Comparison of ENCODE assay signal across 9 mouse cellular contexts in genomic region chr8:84042948-84043342, GRCm38 (mm10). TPM values are rescaled to one million over a fixed set of nuclear protein-coding genes. Genes with fewer than 3 reads are reported as not detected.
A peak's percentile ranks its signal among the peaks of the same experiment; 100 is the strongest.
DNase-seq lines count a peak whose midpoint lies in the region; ATAC-seq and TF ChIP-seq lines count a peak whose summit lies in the region.
"Had no signal": no experiment of that assay in that cellular context is flagged by ENCODE, and none has a peak within 500 bp of the region (broad histone marks: within the 10 kb centered on the region; RNA-seq: fewer than 3 reads in every experiment).

No protein-coding gene starts in this region.

- H3K27me3 ChIP-seq in embryonic facial prominence, embryonic 13.5 days, result peaks cover 71% of the 10 kb centered on the region
- peaks cover 45% of the 10 kb centered on the region for H3K27me3 ChIP-seq in hindbrain, embryonic 16.5 days (replicated peaks; ENCODE audit: control insufficient read depth, insufficient read depth, low read length)
- H3K27me3 ChIP-seq in midbrain, postnatal 0 days (ENCODE audit: insufficient read depth, low read length), result peaks cover 45% of the 10 kb centered on the region

- intact Hi-C loops in left cerebral cortex, postnatal 4 days (cut with DNase I), result no loop called here
- intact Hi-C loops in left cerebral cortex, adult 2 months (cut with DNase I), result loop anchor here (5.0 kb wide), 1 partner anchor 129 kb away; no protein-coding TSS in a partner anchor
- intact Hi-C loops in left cerebral cortex, postnatal 10 days (cut with DNase I), result no loop called here

- peak; percentile 77 for DNase-seq in left cerebral cortex, postnatal 4 days
- no peak for DNase-seq in left cerebral cortex, adult 2 months (ENCODE audit: extremely low spot score in 1 of 2, low spot score in 2 of 2)
- DNase-seq in midbrain, postnatal 0 days (ENCODE audit: low spot score), result peak; percentile 36
- no peak for DNase-seq in retina, postnatal 1 day
- DNase-seq in left cerebral cortex, postnatal 10 days (ENCODE audit: extremely low spot score in 1 of 2, low spot score in 2 of 2), result no peak

- 35% methylated on average over 12 of the region's 12 CpGs for WGBS in embryonic facial prominence, embryonic 13.5 days
- 22% methylated on average over 12 of the region's 12 CpGs for WGBS in hindbrain, embryonic 16.5 days
- WGBS in midbrain, postnatal 0 days, result 45% methylated on average over 12 of the region's 12 CpGs

- no peaks in the 10 kb centered on the region for H3K36me3 ChIP-seq in embryonic facial prominence, embryonic 13.5 days
- no peaks in the 10 kb centered on the region for H3K36me3 ChIP-seq in hindbrain, embryonic 16.5 days (ENCODE audit: control insufficient read depth, insufficient read depth, low read length)
- H3K36me3 ChIP-seq in midbrain, postnatal 0 days (ENCODE audit: insufficient read depth, low read length), result no peaks in the 10 kb centered on the region

- peak overlapping the region; percentile 71 for H3K4me2 ChIP-seq in embryonic facial prominence, embryonic 13.5 days
- H3K4me2 ChIP-seq in hindbrain, embryonic 16.5 days (ENCODE audit: low read length), result peak overlapping the region; percentile 72
- no peak overlapping the region for H3K4me2 ChIP-seq in midbrain, postnatal 0 days (ENCODE audit: low read depth, low read length, poor library complexity, severe bottlenecking)

- H3K4me1 ChIP-seq in embryonic facial prominence, embryonic 13.5 days, result peaks cover 20% of the 10 kb centered on the region
- peaks cover 12% of the 10 kb centered on the region for H3K4me1 ChIP-seq in hindbrain, embryonic 16.5 days (ENCODE audit: control insufficient read depth, insufficient read depth, low read depth, low read length)
- H3K4me1 ChIP-seq in midbrain, postnatal 0 days (ENCODE audit: insufficient read depth, low read length), result peaks cover 4% of the 10 kb centered on the region; the same call in 1 of the 2 replicates

- TF ChIP-seq CTCF in left cerebral cortex, adult 2 months (IDR thresholded peaks at IDR 0.05), result no peak
- TF ChIP-seq CTCF in midbrain, postnatal 0 days (IDR thresholded peaks at IDR 0.05), result no peak

- no peaks in the 10 kb centered on the region for H3K9me3 ChIP-seq in embryonic facial prominence, embryonic 13.5 days
- no peaks in the 10 kb centered on the region for H3K9me3 ChIP-seq in hindbrain, embryonic 16.5 days (ENCODE audit: control insufficient read depth, low read length)
- H3K9me3 ChIP-seq in midbrain, postnatal 0 days (ENCODE audit: low read length), result no peaks in the 10 kb centered on the region

- no peak overlapping the region for H3K9ac ChIP-seq in embryonic facial prominence, embryonic 13.5 days
- H3K9ac ChIP-seq in hindbrain, embryonic 16.5 days (ENCODE audit: low read depth, low read length), result no peak overlapping the region
- H3K9ac ChIP-seq in midbrain, postnatal 0 days (replicated peaks; ENCODE audit: low read length, poor library complexity, severe bottlenecking), result no peak overlapping the region

- no peak overlapping the region for H3K27ac ChIP-seq in left cerebral cortex, adult 2 months
- H3K27ac ChIP-seq in embryonic facial prominence, embryonic 13.5 days, result no peak overlapping the region
- no peak overlapping the region for H3K27ac ChIP-seq in hindbrain, embryonic 16.5 days (ENCODE audit: low read depth, low read length)
- H3K27ac ChIP-seq in midbrain, postnatal 0 days (ENCODE audit: low read depth, low read length), result no peak overlapping the region
- H3K27ac ChIP-seq: macrophage had no signal

- no peak for ATAC-seq in embryonic facial prominence, embryonic 13.5 days (ENCODE audit: insufficient number of reproducible peaks, insufficient read depth, low FRiP score, low TSS enrichment, low read depth)
- ATAC-seq in hindbrain, embryonic 16.5 days, result peak; percentile 55; the same call in 1 of the 2 replicates
- ATAC-seq in midbrain, postnatal 0 days (ENCODE audit: low FRiP score), result no peak
- ATAC-seq in CD4-positive, CD25-positive, alpha-beta regulatory T cell, adult 4 months, result no peak

- no peak overlapping the region for H3K4me3 ChIP-seq in left cerebral cortex, adult 2 months
- peak overlapping the region; percentile 42; the same call in 1 of the 2 replicates for H3K4me3 ChIP-seq in embryonic facial prominence, embryonic 13.5 days
- peak overlapping the region; percentile 36; the same call in 1 of the 2 replicates for H3K4me3 ChIP-seq in hindbrain, embryonic 16.5 days (ENCODE audit: low read length)
- H3K4me3 ChIP-seq in midbrain, postnatal 0 days (ENCODE audit: low read depth, low read length), result no peak overlapping the region

RNA-seq across cellular contexts. Expression of gene Il27ra, which starts 0.6 kb away (rescaled TPM):
- 1 to 10 TPM; 1.5 to 1.6 TPM for total RNA-seq in left cerebral cortex, postnatal 4 days (2021)
- total RNA-seq in left cerebral cortex, adult 2 months (2021), result under 1 TPM; 0.23 to 0.41 TPM
- polyA plus RNA-seq in embryonic facial prominence, embryonic 13.5 days (2015; fragmentation: Nextera tagmentation; extraction: Ambion mirVana), result 0.66 and 1.0 TPM in 2 replicates
- polyA plus RNA-seq in hindbrain, embryonic 16.5 days (2015; fragmentation: Nextera tagmentation; extraction: Ambion mirVana), result 0.55 and 0.71 TPM in 2 replicates
- 0.71 and 1.1 TPM in 2 replicates for total RNA-seq in midbrain, postnatal 0 days (2014; rRNA removed)
- 0.21 and 0.29 TPM in 2 replicates for polyA plus RNA-seq in midbrain, postnatal 0 days (2015; fragmentation: Nextera tagmentation; extraction: Ambion mirVana)
- 100 to 1,000 TPM; 261 to 389 TPM for polyA plus RNA-seq in CD4-positive, CD25-positive, alpha-beta regulatory T cell, adult 4 months (2017; shearing (Covaris generic))
- total RNA-seq in left cerebral cortex, postnatal 10 days (2021), result 1 to 10 TPM in 1 of 2 experiments, under 1 TPM in 1; 0.86 to 1.0 TPM

RNA-seq across cellular contexts. Expression of gene Rln3, which starts 1.9 kb away (rescaled TPM):
- total RNA-seq in left cerebral cortex, postnatal 4 days (2021), result not detected
- not detected for total RNA-seq in left cerebral cortex, adult 2 months (2021)
- not detected in 2 replicates for polyA plus RNA-seq in embryonic facial prominence, embryonic 13.5 days (2015; fragmentation: Nextera tagmentation; extraction: Ambion mirVana)
- 1.8 TPM in 2 replicates for polyA plus RNA-seq in hindbrain, embryonic 16.5 days (2015; fragmentation: Nextera tagmentation; extraction: Ambion mirVana)
- total RNA-seq in midbrain, postnatal 0 days (2014; rRNA removed), result 2.3 and 2.7 TPM in 2 replicates
- 1.3 and 2.3 TPM in 2 replicates for polyA plus RNA-seq in midbrain, postnatal 0 days (2015; fragmentation: Nextera tagmentation; extraction: Ambion mirVana)
- polyA plus RNA-seq in CD4-positive, CD25-positive, alpha-beta regulatory T cell, adult 4 months (2017; shearing (Covaris generic)), result 10 to 100 TPM; 45.1 to 59.1 TPM
- total RNA-seq in left cerebral cortex, postnatal 10 days (2021), result not detected
- polyA plus RNA-seq: macrophage had no signal

RNA-seq across cellular contexts. Expression of gene Palm3, which starts 21.7 kb away (rescaled TPM):
- total RNA-seq in left cerebral cortex, postnatal 4 days (2021), result 10 to 100 TPM; 13.2 to 15.5 TPM
- total RNA-seq in left cerebral cortex, adult 2 months (2021), result 1 to 10 TPM; 2.2 to 2.7 TPM
- polyA plus RNA-seq in embryonic facial prominence, embryonic 13.5 days (2015; fragmentation: Nextera tagmentation; extraction: Ambion mirVana), result 6.9 and 8.5 TPM in 2 replicates
- 9.6 and 11.3 TPM in 2 replicates for polyA plus RNA-seq in hindbrain, embryonic 16.5 days (2015; fragmentation: Nextera tagmentation; extraction: Ambion mirVana)
- total RNA-seq in midbrain, postnatal 0 days (2014; rRNA removed), result 5.1 and 8.0 TPM in 2 replicates
- polyA plus RNA-seq in midbrain, postnatal 0 days (2015; fragmentation: Nextera tagmentation; extraction: Ambion mirVana), result 4.4 and 4.9 TPM in 2 replicates
- 1 to 10 TPM; 2.0 to 2.9 TPM for polyA plus RNA-seq in CD4-positive, CD25-positive, alpha-beta regulatory T cell, adult 4 months (2017; shearing (Covaris generic))
- 10 to 100 TPM in 1 of 2 experiments, 1 to 10 TPM in 1; 9.2 to 11.3 TPM for total RNA-seq in left cerebral cortex, postnatal 10 days (2021)

RNA-seq across cellular contexts. Expression of gene Gm10643, which starts 22.0 kb away (rescaled TPM):
- 1 to 10 TPM; 3.3 to 4.0 TPM for total RNA-seq in left cerebral cortex, postnatal 4 days (2021)
- 1 to 10 TPM; 2.8 to 3.5 TPM for total RNA-seq in left cerebral cortex, adult 2 months (2021)
- polyA plus RNA-seq in embryonic facial prominence, embryonic 13.5 days (2015; fragmentation: Nextera tagmentation; extraction: Ambion mirVana), result 1.6 and 2.0 TPM in 2 replicates
- 1.6 and 1.7 TPM in 2 replicates for polyA plus RNA-seq in hindbrain, embryonic 16.5 days (2015; fragmentation: Nextera tagmentation; extraction: Ambion mirVana)
- 2.2 and 3.0 TPM in 2 replicates for total RNA-seq in midbrain, postnatal 0 days (2014; rRNA removed)
- 1.6 and 1.7 TPM in 2 replicates for polyA plus RNA-seq in midbrain, postnatal 0 days (2015; fragmentation: Nextera tagmentation; extraction: Ambion mirVana)
- polyA plus RNA-seq in CD4-positive, CD25-positive, alpha-beta regulatory T cell, adult 4 months (2017; shearing (Covaris generic)), result 1 to 10 TPM; 1.2 to 1.7 TPM
- total RNA-seq in left cerebral cortex, postnatal 10 days (2021), result 1 to 10 TPM; 2.8 to 3.1 TPM

RNA-seq across cellular contexts. Expression of gene Rfx1, which starts 23.7 kb away (rescaled TPM):
- total RNA-seq in left cerebral cortex, postnatal 4 days (2021), result 10 to 100 TPM; 26.1 to 28.5 TPM
- 10 to 100 TPM; 27.1 to 30.0 TPM for total RNA-seq in left cerebral cortex, adult 2 months (2021)
- polyA plus RNA-seq in embryonic facial prominence, embryonic 13.5 days (2015; fragmentation: Nextera tagmentation; extraction: Ambion mirVana), result 8.7 and 10.1 TPM in 2 replicates
- 7.9 and 9.0 TPM in 2 replicates for polyA plus RNA-seq in hindbrain, embryonic 16.5 days (2015; fragmentation: Nextera tagmentation; extraction: Ambion mirVana)
- 28.4 and 31.7 TPM in 2 replicates for total RNA-seq in midbrain, postnatal 0 days (2014; rRNA removed)
- 7.2 and 8.8 TPM in 2 replicates for polyA plus RNA-seq in midbrain, postnatal 0 days (2015; fragmentation: Nextera tagmentation; extraction: Ambion mirVana)
- 10 to 100 TPM; 10.9 to 14.0 TPM for polyA plus RNA-seq in CD4-positive, CD25-positive, alpha-beta regulatory T cell, adult 4 months (2017; shearing (Covaris generic))
- total RNA-seq in left cerebral cortex, postnatal 10 days (2021), result 10 to 100 TPM; 19.2 to 21.3 TPM

Comparison
In these comparisons a context has a peak if more than half of its experiments do, and no peak if none do; other contexts are left out.
1. DNase-seq: peak in left cerebral cortex, postnatal 4 days (single experiment) and midbrain, postnatal 0 days (single experiment); none in left cerebral cortex, adult 2 months (0 of 2), retina, postnatal 1 day (single experiment) and left cerebral cortex, postnatal 10 days (0 of 2).
2. H3K4me3 ChIP-seq: peak in embryonic facial prominence, embryonic 13.5 days (single experiment) and hindbrain, embryonic 16.5 days (single experiment); none in left cerebral cortex, adult 2 months (single experiment) and midbrain, postnatal 0 days (single experiment).